In genomic region chr8:121127756-121128375, GRCm38 (mm10) we compare ENCODE assay signal across 8 mouse cellular contexts. TPM values are rescaled to one million over a fixed set of nuclear protein-coding genes. Genes with fewer than 3 reads are reported as not detected.
DNase-seq lines count a peak whose midpoint lies in the region; ATAC-seq lines count a peak whose summit lies in the region.

Foxl1 (plus strand) TSS chr8:121127940.

- peak within 1 kb of the TSS; percentile 88 for H3K27ac ChIP-seq in lung, embryonic 15.5 days
- no peak within 1 kb of the TSS for H3K27ac ChIP-seq in limb, embryonic 12.5 days
- peak within 1 kb of the TSS; percentile 82 for H3K27ac ChIP-seq in stomach, embryonic 14.5 days (ENCODE audit: low read length)

- peaks cover 92% of the 10 kb centered on the region for H3K27me3 ChIP-seq in lung, embryonic 15.5 days
- peaks cover 98% of the 10 kb centered on the region for H3K27me3 ChIP-seq in limb, embryonic 12.5 days
- H3K27me3 ChIP-seq in stomach, embryonic 14.5 days (ENCODE audit: control insufficient read depth, insufficient read depth, low read length): peaks cover 22% of the 10 kb centered on the region

- H3K9ac ChIP-seq in lung, embryonic 15.5 days: peak within 1 kb of the TSS; percentile 42
- peak within 1 kb of the TSS; percentile 51 for H3K9ac ChIP-seq in limb, embryonic 12.5 days (replicated peaks)
- peak within 1 kb of the TSS; percentile 36 for H3K9ac ChIP-seq in stomach, embryonic 14.5 days (replicated peaks; ENCODE audit: low read depth, low read length)

- no peaks in the 10 kb centered on the region for H3K36me3 ChIP-seq in lung, embryonic 15.5 days
- no peaks in the 10 kb centered on the region for H3K36me3 ChIP-seq in limb, embryonic 12.5 days
- H3K36me3 ChIP-seq in stomach, embryonic 14.5 days (ENCODE audit: control insufficient read depth, insufficient read depth, low read length): no peaks in the 10 kb centered on the region

- H3K9me3 ChIP-seq in lung, embryonic 15.5 days: no peaks in the 10 kb centered on the region
- H3K9me3 ChIP-seq in limb, embryonic 12.5 days: no peaks in the 10 kb centered on the region
- H3K9me3 ChIP-seq in stomach, embryonic 14.5 days (ENCODE audit: control insufficient read depth, low read depth, low read length): no peaks in the 10 kb centered on the region

- peak within 1 kb of the TSS; percentile 68 for H3K4me2 ChIP-seq in lung, embryonic 15.5 days
- H3K4me2 ChIP-seq in limb, embryonic 12.5 days: peak within 1 kb of the TSS; percentile 48
- H3K4me2 ChIP-seq in stomach, embryonic 14.5 days (replicated peaks; ENCODE audit: low read depth, low read length): peak within 1 kb of the TSS; percentile 56

- WGBS in lung, embryonic 15.5 days: under 1% methylated on average over 43 of the region's 43 CpGs
- WGBS in limb, embryonic 12.5 days: 2% methylated on average over 43 of the region's 43 CpGs
- 2% methylated on average over 43 of the region's 43 CpGs for WGBS in stomach, embryonic 14.5 days

- H3K4me1 ChIP-seq in lung, embryonic 15.5 days: peaks cover 41% of the 10 kb centered on the region
- peaks cover 47% of the 10 kb centered on the region for H3K4me1 ChIP-seq in limb, embryonic 12.5 days (replicated peaks)
- peaks cover 14% of the 10 kb centered on the region; the same call in 1 of the 2 replicates for H3K4me1 ChIP-seq in stomach, embryonic 14.5 days (ENCODE audit: control insufficient read depth, insufficient read depth, low read length)

- peak within 1 kb of the TSS; percentile 43 for H3K4me3 ChIP-seq in lung, embryonic 15.5 days
- peak within 1 kb of the TSS; percentile 30 for H3K4me3 ChIP-seq in limb, embryonic 12.5 days (replicated peaks)
- peak within 1 kb of the TSS; percentile 40 for H3K4me3 ChIP-seq in stomach, embryonic 14.5 days (ENCODE audit: low read depth, low read length)

- DNase-seq in cerebellum, postnatal 10 days: peak; percentile 32 to 47
- DNase-seq in cerebellum, postnatal 4 days (ENCODE audit: low spot score in 2 of 2): no peak
- no peak for DNase-seq in lung, postnatal 36 days
- DNase-seq in gastrocnemius, postnatal 10 days: no peak
- DNase-seq in spleen, postnatal 4 days (ENCODE audit: low spot score in 2 of 2): no peak

- ATAC-seq in lung, embryonic 15.5 days (ENCODE audit: borderline replicate concordance, extremely low read depth, low FRiP score, low TSS enrichment): 0 out of 2 replicates have a peak, but pooled peaks have one; percentile 35
- no peak for ATAC-seq in limb, embryonic 12.5 days (ENCODE audit: insufficient number of reproducible peaks, insufficient read depth, low FRiP score, low TSS enrichment, low read depth)
- no peak for ATAC-seq in stomach, embryonic 14.5 days (ENCODE audit: insufficient number of reproducible peaks, insufficient read depth, low FRiP score, low read depth)

RNA-seq across cellular contexts. Expression of gene Foxl1, which starts in this region (rescaled TPM):
- polyA plus RNA-seq in lung, embryonic 15.5 days (2015; fragmentation: Nextera tagmentation; extraction: Ambion mirVana): 6.8 and 8.5 TPM in 2 replicates
- polyA plus RNA-seq in limb, embryonic 12.5 days (2016; fragmentation: Nextera tagmentation; extraction: Ambion mirVana): 0.08 TPM in 2 replicates
- polyA plus RNA-seq in stomach, embryonic 14.5 days (2014; fragmentation: Nextera tagmentation; extraction: Ambion mirVana): 6.9 and 7.0 TPM in 2 replicates
- under 1 TPM; 0.09 to 0.27 TPM for total RNA-seq in gastrocnemius, postnatal 10 days (2021)

Comparison
In these comparisons a context has a peak if more than half of its experiments do, and no peak if none do; other contexts are left out.
1. DNase-seq: peak in cerebellum, postnatal 10 days (2 of 2); none in cerebellum, postnatal 4 days (0 of 2), lung, postnatal 36 days (single experiment), gastrocnemius, postnatal 10 days (single experiment) and spleen, postnatal 4 days (0 of 2).
2. Peak in every context shown above with its lines, with median percentiles within 50 percentile points of each other: H3K4me2 ChIP-seq, H3K4me3 ChIP-seq and H3K9ac ChIP-seq.